ENCODE assay signal across 22 mouse cellular contexts in genomic region chr5:96238797-96239196, GRCm38 (mm10). TPM values are rescaled to one million over a fixed set of nuclear protein-coding genes. Genes with fewer than 3 reads are reported as not detected.
A peak's percentile ranks its signal among the peaks of the same experiment; 100 is the strongest.
DNase-seq lines count a peak whose midpoint lies in the region; ATAC-seq lines count a peak whose summit lies in the region.
"Had no signal": no experiment of that assay in that cellular context is flagged by ENCODE, and none has a peak within 500 bp of the region (broad histone marks: within the 10 kb centered on the region; RNA-seq: fewer than 3 reads in every experiment).

No protein-coding gene starts in this region.

- peak; percentile 87 for ATAC-seq in granulocyte monocyte progenitor cell, adult 5-6 weeks (replicated peaks; ENCODE audit: poor library complexity, severe bottlenecking)
- ATAC-seq in megakaryocyte progenitor cell, adult 5-6 weeks (replicated peaks; ENCODE audit: poor library complexity): peak; percentile 86
- no peak for ATAC-seq in hindbrain, embryonic 16.5 days
- ATAC-seq in cerebellum, adult (ENCODE audit: insufficient number of reproducible peaks, low FRiP score, low TSS enrichment): no peak
- ATAC-seq: CD4-positive, CD25-positive, alpha-beta regulatory T cell, adult 4 months; forebrain, embryonic 13.5 days; forebrain, embryonic 16.5 days had no signal

- H3K4me1 ChIP-seq in hindbrain, embryonic 16.5 days (ENCODE audit: control insufficient read depth, insufficient read depth, low read depth, low read length): no peaks in the 10 kb centered on the region
- H3K4me1 ChIP-seq: forebrain, embryonic 10.5 days; forebrain, embryonic 13.5 days; hindbrain, embryonic 10.5 days had no signal

- H3K27ac ChIP-seq in hindbrain, embryonic 16.5 days (ENCODE audit: low read depth, low read length): no peak overlapping the region
- H3K27ac ChIP-seq: forebrain, embryonic 10.5 days; forebrain, embryonic 13.5 days; hindbrain, embryonic 10.5 days; hindbrain, embryonic 14.5 days had no signal

- H3K9me3 ChIP-seq in hindbrain, embryonic 16.5 days (ENCODE audit: control insufficient read depth, low read length): no peaks in the 10 kb centered on the region
- H3K9me3 ChIP-seq: forebrain, embryonic 10.5 days; forebrain, embryonic 13.5 days; hindbrain, embryonic 10.5 days had no signal

- peak; percentile 32 for DNase-seq in thymus, postnatal 0 days (ENCODE audit: low spot score)
- no peak for DNase-seq in neural tube, embryonic 10.5 days (ENCODE audit: extremely low spot score, low spot score)
- DNase-seq: adrenal gland, adult 2 months; adrenal gland, postnatal 14 days; cerebellum, adult 11-12 months; cerebellum, adult 8-10 months; cerebellum, postnatal 10 days; cerebellum, postnatal 36 days; gastrocnemius, postnatal 10 days; gastrocnemius, postnatal 36 days; heart, adult 11 months had no signal

- H3K4me2 ChIP-seq in hindbrain, embryonic 16.5 days (ENCODE audit: low read length): no peak overlapping the region
- H3K4me2 ChIP-seq: forebrain, embryonic 13.5 days; heart, embryonic 11.5 days; hindbrain, embryonic 14.5 days had no signal

- H3K9ac ChIP-seq in hindbrain, embryonic 16.5 days (ENCODE audit: low read depth, low read length): no peak overlapping the region
- H3K9ac ChIP-seq: forebrain, embryonic 13.5 days; hindbrain, embryonic 14.5 days had no signal

- WGBS in hindbrain, embryonic 16.5 days: 96% methylated on average over 5 of the region's 5 CpGs

- H3K27me3 ChIP-seq in hindbrain, embryonic 16.5 days (replicated peaks; ENCODE audit: control insufficient read depth, insufficient read depth, low read length): no peaks in the 10 kb centered on the region
- H3K27me3 ChIP-seq: forebrain, embryonic 13.5 days had no signal

- peaks cover 6% of the 10 kb centered on the region for H3K36me3 ChIP-seq in hindbrain, embryonic 16.5 days (ENCODE audit: control insufficient read depth, insufficient read depth, low read length)

- H3K4me3 ChIP-seq in hindbrain, embryonic 16.5 days (ENCODE audit: low read length): no peak overlapping the region
- H3K4me3 ChIP-seq: forebrain, embryonic 10.5 days; forebrain, embryonic 13.5 days; hindbrain, embryonic 10.5 days had no signal

RNA-seq across cellular contexts. Expression of gene Mrpl1, which starts 29.5 kb away (rescaled TPM):
- 22.2 and 22.6 TPM in 2 replicates for total RNA-seq in granulocyte monocyte progenitor cell, adult 5-6 weeks (2014; fragmentation: Nextera tagmentation)
- 51.1 and 57.3 TPM in 2 replicates for total RNA-seq in granulocyte monocyte progenitor cell, adult 5-6 weeks (2017)
- 34.5 and 41.4 TPM in 2 replicates for total RNA-seq in megakaryocyte progenitor cell, adult 5-6 weeks (2015)
- 48.3 and 69.1 TPM in 2 replicates for total RNA-seq in megakaryocyte progenitor cell, adult 5-6 weeks (2017)
- polyA plus RNA-seq in thymus, postnatal 0 days (2015; fragmentation: Nextera tagmentation; extraction: Ambion mirVana): 26.4 and 29.1 TPM in 2 replicates
- polyA plus RNA-seq in hindbrain, embryonic 16.5 days (2015; fragmentation: Nextera tagmentation; extraction: Ambion mirVana): 14.2 and 16.3 TPM in 2 replicates

Comparison
In these comparisons a context has a peak if more than half of its experiments do, and no peak if none do; other contexts are left out.
1. ATAC-seq: peak in granulocyte monocyte progenitor cell, adult 5-6 weeks (single experiment) and megakaryocyte progenitor cell, adult 5-6 weeks (single experiment); none in hindbrain, embryonic 16.5 days (single experiment) and cerebellum, adult (single experiment).